Mouse (Mus musculus) olfactory bulb, adult 2 months (tissue): Measurements from ENCODE around the gene Pusl1. TPM values are rescaled to one million over a fixed set of nuclear protein-coding genes. Genes with fewer than 3 reads are reported as not detected.
A peak's percentile ranks its signal among the peaks of the same experiment; 100 is the strongest.

Source experiments
- H3K27ac ChIP-seq: fragments of 200-500 bp; 2 replicates; pipeline ENCODE4 v1.5.1; 2012; ENCODE audit warnings: low read depth, low read length; ENCODE audit not compliant: insufficient read depth
- H3K4me1 ChIP-seq: fragments of 200-500 bp; 2 replicates; pipeline ENCODE4 v1.6.1; 2012; ENCODE audit warnings: low read length; ENCODE audit not compliant: control insufficient read depth, insufficient read depth
- H3K4me3 ChIP-seq: fragments of 200-500 bp; 2 replicates; pipeline ENCODE4 v1.5.1; 2012; ENCODE audit warnings: mild to moderate bottlenecking, low read depth, low read length, moderate library complexity; ENCODE audit not compliant: insufficient read depth
- CTCF ChIP-seq: fragments of 200-500 bp; IDR thresholded peaks from 2 replicates; pipeline ENCODE4 v1.5.1; 2012; ENCODE audit warnings: low read depth, mild to moderate bottlenecking, low read length, moderate library complexity; ENCODE audit not compliant: insufficient read depth
- POLR2A ChIP-seq: fragments of 200-500 bp; IDR thresholded peaks from 2 replicates; pipeline ENCODE4 v1.6.1; 2012; ENCODE audit warnings: mild to moderate bottlenecking, low read depth, low read length, moderate library complexity; ENCODE audit not compliant: insufficient read depth
- WGBS: fragments of 180-500 bp; shearing (Covaris S2); methylation state at CpG from one replicate; pipeline ENCODE4 v1.1.7; 2018; 5-methylcytosine and 5-hydroxymethylcytosine counted together
- polyA plus RNA-seq: library from polyadenylated mRNA; stranded (reverse); fragments of >200 nt; gene quantifications from 2 replicates; pipeline ENCODE4 v1.2.4, GENCODE M21; 2012; ENCODE audit warnings: low replicate concordance; ENCODE audit not compliant: missing spikeins, insufficient read depth, insufficient read length

The Pusl1 gene
- polyA plus RNA-seq: not detected in 2 replicates

DNA sequence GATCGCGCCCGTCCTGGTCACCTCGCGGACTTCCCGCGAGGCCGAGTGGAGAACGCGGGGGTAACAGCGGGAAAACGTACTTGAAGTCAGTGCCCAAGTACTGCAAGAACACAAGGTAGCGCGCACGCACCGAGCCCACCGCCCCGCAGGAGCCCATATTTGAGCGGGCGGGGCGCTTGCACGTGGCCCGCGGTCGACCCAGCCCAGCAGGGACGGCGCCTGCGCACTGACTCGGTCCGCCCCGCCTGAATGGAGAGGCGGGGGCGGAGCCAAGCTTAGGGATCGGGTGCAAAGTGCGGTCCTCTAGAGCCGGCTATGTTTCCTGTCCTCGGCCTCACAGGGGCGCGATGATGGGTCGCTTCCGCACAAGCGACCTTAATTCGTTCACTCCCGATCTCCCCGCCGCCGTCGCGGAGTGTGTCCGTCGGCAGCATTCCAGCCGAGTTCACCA lies at the start of gene Pusl1, which contains the start of gene Acap3:
Gene Pusl1, minus strand, starts transcription at position 231 of the 451 bp plus-strand sequence.
Gene Acap3, plus strand, starts transcription at position 272 of the 451 bp plus-strand sequence.
- no peak for TF ChIP-seq CTCF
- 0 out of 2 replicates have a peak, but pooled peaks have one; percentile 5 for TF ChIP-seq POLR2A
- peaks cover 40% of the 10 kb centered on the region for H3K4me1 ChIP-seq
- under 1% methylated on average over 52 of the region's 52 CpGs for WGBS

DNA sequence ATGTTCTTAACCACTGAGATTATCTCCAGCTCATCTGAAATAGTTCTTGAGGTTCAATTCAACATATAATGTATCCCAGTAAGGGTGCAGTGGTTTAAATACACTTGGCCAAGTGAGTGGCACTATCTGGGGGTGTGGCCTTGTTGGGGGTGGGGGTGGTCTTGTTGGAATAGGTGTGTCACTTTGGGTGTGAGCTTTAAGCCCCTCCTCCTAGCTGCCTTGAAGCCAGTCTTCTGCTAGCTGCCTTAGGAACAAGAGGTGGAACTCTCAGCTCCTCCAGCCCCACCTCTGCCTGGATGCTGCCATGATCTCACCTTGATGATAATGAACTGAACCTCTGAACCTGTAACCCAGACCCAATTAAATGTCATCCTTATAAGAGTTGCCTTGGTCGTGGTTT lies 40.5 kb upstream of the Pusl1 start:
- Histone ChIP-seq H3K4me3 (no peak overlapping the region), H3K4me1 (no peaks in the 10 kb centered on the region), H3K27ac (no peak overlapping the region)
- 74% methylated on average over 1 of the region's 1 CpGs for WGBS
- TF ChIP-seq CTCF: no peak
- no peak for TF ChIP-seq POLR2A

More for the DNA sequence above, at the start of gene Pusl1, which contains the start of gene Acap3:
- H3K27ac ChIP-seq: peak within 1 kb of the TSS; percentile 99
- H3K4me3 ChIP-seq: peak within 1 kb of the TSS; percentile 91

DNA sequence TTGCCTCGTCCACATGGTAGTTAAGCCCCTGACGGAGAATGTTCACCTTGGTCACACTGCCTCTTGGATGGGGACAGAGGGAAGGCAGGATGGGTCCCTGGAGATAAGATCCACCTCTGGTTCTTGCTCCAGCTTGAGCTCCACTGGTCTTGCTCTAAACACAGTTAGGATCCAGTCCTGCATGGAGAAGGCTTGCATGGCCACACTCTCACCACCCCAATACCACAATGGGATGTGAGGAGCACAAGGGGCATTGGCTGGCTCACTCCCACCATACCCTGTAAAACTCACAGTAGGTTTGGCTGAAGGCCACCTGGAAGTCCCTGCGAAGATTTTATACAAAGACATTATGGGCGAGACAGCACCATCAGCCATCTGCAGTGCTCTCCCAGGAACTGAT lies 17.2 kb upstream of the Pusl1 start:
- TF ChIP-seq CTCF: no peak
- no peak for TF ChIP-seq POLR2A
- H3K4me3 ChIP-seq: no peak overlapping the region
- 86% methylated on average over 4 of the region's 4 CpGs for WGBS
- no peak overlapping the region for H3K27ac ChIP-seq
- H3K4me1 ChIP-seq: no peaks in the 10 kb centered on the region

DNA sequence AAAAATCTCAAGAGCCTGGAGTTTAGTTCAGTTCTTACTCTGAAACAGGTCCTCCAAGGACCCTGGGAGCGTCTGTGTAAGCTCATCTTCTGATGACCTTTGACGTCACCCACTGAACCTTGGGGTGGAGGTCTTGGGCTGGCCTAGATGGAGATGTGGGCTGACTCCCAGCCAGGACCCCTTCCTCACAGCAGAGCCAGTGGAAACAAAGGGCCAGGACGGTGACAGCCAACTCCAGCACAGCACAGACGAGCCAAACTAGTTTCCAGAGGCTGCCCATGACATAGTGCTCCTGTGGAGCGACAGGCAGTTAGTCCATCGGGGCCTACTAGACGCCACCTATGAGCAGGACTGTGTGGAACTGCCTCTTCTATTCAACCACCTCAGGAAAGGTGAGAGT lies 16.7 kb upstream of the Pusl1 start:
- 73% methylated on average over 7 of the region's 7 CpGs for WGBS
- TF ChIP-seq CTCF: no peak
- H3K4me1 ChIP-seq: no peaks in the 10 kb centered on the region
- no peak overlapping the region for H3K4me3 ChIP-seq
- no peak overlapping the region for H3K27ac ChIP-seq

DNA sequence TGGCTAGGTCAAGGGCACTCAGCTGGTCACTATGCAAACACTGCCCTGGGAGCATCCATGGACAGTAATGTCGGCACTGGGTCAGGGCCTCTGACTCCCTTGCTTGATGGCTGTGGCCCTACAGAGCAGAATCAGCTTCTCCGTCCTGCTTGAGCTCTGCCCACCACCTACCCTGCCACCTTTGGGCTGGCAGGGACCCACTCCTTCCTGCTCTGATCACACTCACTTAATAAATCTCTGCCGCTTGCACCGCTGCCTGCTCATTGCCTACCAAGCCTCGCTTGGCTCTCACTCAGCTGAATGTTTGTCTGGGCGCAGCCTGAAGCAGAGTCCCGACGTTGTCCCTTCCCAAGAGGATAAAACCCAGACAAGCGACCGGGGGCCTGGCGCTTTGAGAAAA lies 15.4 kb upstream of the Pusl1 start:
- 78% methylated on average over 11 of the region's 11 CpGs for WGBS
- H3K4me1 ChIP-seq: no peaks in the 10 kb centered on the region
- TF ChIP-seq POLR2A (no peak), CTCF (no peak)
- no peak overlapping the region for H3K27ac ChIP-seq
- no peak overlapping the region for H3K4me3 ChIP-seq

DNA sequence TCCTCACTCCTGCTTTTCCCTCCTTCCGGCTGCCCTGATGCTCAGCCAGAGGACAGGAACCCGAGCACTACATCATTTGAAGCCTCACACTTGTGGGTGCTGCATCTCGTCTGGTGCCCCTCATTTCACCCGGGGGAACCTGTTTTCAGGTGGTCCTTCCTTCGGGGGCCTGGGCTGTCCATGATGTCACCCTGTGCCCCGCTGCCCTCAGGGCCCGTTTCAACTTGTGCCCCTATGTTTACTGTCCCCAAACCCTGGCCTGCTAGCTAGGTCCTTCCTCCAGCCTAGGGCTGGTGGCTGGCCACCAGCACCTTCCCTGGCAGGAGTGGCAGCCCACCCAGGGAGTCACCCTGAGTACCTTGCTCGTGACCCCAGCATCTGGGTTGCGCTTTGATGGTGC lies 14.5 kb upstream of the Pusl1 start:
- no peak for TF ChIP-seq CTCF
- TF ChIP-seq POLR2A: no peak
- Histone ChIP-seq H3K27ac (no peak overlapping the region), H3K4me3 (no peak overlapping the region), H3K4me1 (peaks cover 4% of the 10 kb centered on the region; the same call in 1 of the 2 replicates)
- 87% methylated on average over 9 of the region's 9 CpGs for WGBS

DNA sequence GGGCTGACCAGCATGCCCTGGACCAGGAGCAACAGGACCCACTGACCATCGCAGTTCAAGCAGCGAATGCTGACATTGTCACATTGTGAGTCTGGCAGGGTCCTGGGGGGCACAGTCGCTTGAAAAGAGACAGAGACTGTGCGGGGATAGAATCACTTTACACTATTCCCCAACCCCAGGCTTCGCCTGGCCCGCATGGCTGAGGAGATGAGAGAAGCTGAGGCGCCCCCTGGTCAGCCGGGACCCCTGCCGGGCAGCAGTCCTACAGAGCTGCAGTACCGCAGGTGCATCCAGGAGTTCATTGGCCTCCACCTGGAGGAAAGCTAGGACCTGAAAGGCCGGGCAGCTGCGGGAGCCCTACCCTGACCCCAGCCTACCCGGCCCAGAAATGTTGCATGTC lies 14.1 kb upstream of the Pusl1 start:
- WGBS: 87% methylated on average over 13 of the region's 13 CpGs
- Histone ChIP-seq H3K27ac (no peak overlapping the region), H3K4me1 (peaks cover 7% of the 10 kb centered on the region; the same call in 1 of the 2 replicates), H3K4me3 (no peak overlapping the region)
- no peak for TF ChIP-seq CTCF
- TF ChIP-seq POLR2A: no peak

DNA sequence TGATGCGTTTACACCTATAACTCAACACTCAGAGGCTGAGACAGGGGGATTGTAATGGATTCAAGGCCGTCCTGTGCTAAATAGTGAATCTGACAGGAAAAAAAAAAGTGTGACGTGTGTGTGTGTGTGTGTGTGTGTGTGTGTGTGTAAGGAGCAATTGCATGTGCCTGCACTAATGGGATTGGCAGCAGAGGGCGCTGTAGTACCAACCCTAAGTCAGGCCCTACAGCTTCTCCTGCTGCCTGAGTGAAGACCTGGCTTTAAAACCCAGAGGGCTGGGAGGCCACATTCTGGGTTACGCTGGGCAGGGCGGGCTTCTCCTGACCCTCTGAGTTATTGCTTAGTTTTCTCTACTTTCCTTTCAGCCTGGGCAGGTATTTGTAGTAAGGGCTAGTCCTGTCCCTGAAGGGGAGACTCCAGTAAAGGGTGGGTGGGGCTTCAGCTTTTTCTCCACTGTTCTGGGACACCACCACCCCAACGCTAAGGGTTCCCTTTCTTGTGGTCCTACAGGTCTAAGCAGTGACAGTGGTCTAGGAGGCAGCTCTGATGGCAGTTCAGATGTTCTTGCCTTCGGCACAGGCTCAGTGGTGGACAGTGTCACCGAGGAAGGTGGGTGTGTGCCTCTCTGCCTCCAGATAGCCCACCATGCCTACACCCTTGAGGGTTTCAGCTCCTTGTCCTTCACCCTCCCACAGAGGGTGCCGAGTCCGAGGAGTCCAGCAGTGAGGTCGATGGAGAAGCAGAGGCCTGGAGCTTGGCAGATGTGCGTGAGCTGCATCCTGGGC lies 12.9 kb upstream of the Pusl1 start:
- H3K27ac ChIP-seq: no peak overlapping the region
- 89% methylated on average over 13 of the region's 13 CpGs for WGBS
- no peak for TF ChIP-seq CTCF
- no peak overlapping the region for H3K4me3 ChIP-seq
- H3K4me1 ChIP-seq: peaks cover 7% of the 10 kb centered on the region; the same call in 1 of the 2 replicates

DNA sequence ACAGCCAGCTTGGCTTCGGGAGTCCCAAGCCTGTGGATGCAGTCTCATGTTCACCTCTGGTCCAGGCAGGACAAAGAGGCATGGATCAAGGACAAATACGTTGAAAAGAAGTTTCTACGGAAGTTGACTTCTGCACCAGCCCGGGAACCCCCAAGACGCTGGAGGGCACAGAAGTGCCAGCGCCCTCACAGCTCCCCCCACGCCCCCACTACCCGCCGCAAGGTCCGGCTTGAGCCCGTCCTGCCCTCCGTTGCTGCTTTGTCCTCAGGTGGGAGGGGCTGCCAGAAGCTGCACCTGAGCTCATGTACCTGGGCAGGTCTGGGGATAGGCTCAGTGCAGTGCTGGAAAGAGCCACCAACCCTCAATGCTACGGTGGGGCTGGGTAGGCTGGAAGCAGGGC lies 11.7 kb upstream of the Pusl1 start:
- Histone ChIP-seq H3K4me3 (no peak overlapping the region), H3K27ac (no peak overlapping the region), H3K4me1 (peaks cover 7% of the 10 kb centered on the region; the same call in 1 of the 2 replicates)
- WGBS: 92% methylated on average over 13 of the region's 13 CpGs
- TF ChIP-seq POLR2A (no peak), CTCF (no peak)
